Mouse (Mus musculus): Measurements from ENCODE around the gene Mrgprd. TPM values are rescaled to one million over a fixed set of nuclear protein-coding genes. Genes with fewer than 3 reads are reported as not detected.

Mrgprd gene
- polyA plus RNA-seq (2012; rRNA removed), result not detected in 2 replicates

GRCm38 (mm10) chr7:145314785-145315411, at the start of gene Mrgprd:
Gene Mrgprd (plus strand): TSS chr7:145314835.
- TF ChIP-seq CTCF (IDR thresholded peaks at IDR 0.05; ENCODE audit: control insufficient read depth, insufficient read depth, insufficient replicate concordance, low read depth, low read length) (no peak), POLR2A (IDR thresholded peaks at IDR 0.05; ENCODE audit: control insufficient read depth, low read depth, low read length) (no peak)
- Histone ChIP-seq H3K4me3 (ENCODE audit: control insufficient read depth, low read depth, low read length) (no peak within 1 kb of the TSS), H3K4me1 (ENCODE audit: control insufficient read depth, insufficient read depth, low read length) (no peaks in the 10 kb centered on the region), H3K36me3 (ENCODE audit: control insufficient read depth, insufficient read depth, low read length) (no peaks in the 10 kb centered on the region), H3K27ac (ENCODE audit: control insufficient read depth, insufficient read depth, low read depth, low read length) (no peak within 1 kb of the TSS), H3K27me3 (ENCODE audit: control insufficient read depth, insufficient read depth, low read length) (no peaks in the 10 kb centered on the region)

DNA sequence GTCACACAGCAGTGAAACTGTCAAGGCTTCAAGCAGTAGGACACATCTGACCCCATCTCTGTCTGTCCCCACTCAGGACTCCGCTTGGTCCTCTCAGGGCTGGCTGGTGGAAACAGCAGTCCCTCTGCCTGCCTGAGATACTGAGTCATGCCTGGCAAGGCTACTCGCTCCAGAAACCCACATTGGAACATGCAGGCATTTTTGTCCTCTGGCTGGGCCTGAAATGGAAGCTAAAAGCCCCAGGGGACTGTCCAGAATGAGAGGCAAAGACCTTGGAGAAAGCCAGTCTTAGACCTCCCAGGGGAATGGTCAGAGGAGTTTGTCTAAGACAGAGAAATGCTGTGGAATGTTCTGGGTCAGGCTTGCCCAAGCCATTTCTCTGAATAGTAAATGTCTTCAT, 48.6 kb upstream of the Mrgprd start:
- H3K4me1 ChIP-seq (ENCODE audit: control insufficient read depth, insufficient read depth, low read length), result no peaks in the 10 kb centered on the region
- H3K36me3 ChIP-seq (ENCODE audit: control insufficient read depth, insufficient read depth, low read length), result no peaks in the 10 kb centered on the region
- H3K27ac ChIP-seq (ENCODE audit: control insufficient read depth, insufficient read depth, low read depth, low read length), result no peak overlapping the region
- no peak overlapping the region for H3K4me3 ChIP-seq (ENCODE audit: control insufficient read depth, low read depth, low read length)
- TF ChIP-seq POLR2A (IDR thresholded peaks at IDR 0.05; ENCODE audit: control insufficient read depth, low read depth, low read length) (no peak), CTCF (IDR thresholded peaks at IDR 0.05; ENCODE audit: control insufficient read depth, insufficient read depth, insufficient replicate concordance, low read depth, low read length) (no peak)
- H3K27me3 ChIP-seq (ENCODE audit: control insufficient read depth, insufficient read depth, low read length), result no peaks in the 10 kb centered on the region

- H3K27ac ChIP-seq (ENCODE audit: control insufficient read depth, insufficient read depth, low read depth, low read length), result no peak overlapping the region
- no peaks in the 10 kb centered on the region for H3K27me3 ChIP-seq (ENCODE audit: control insufficient read depth, insufficient read depth, low read length)
- no peaks in the 10 kb centered on the region for H3K4me1 ChIP-seq (ENCODE audit: control insufficient read depth, insufficient read depth, low read length)
- no peak overlapping the region for H3K4me3 ChIP-seq (ENCODE audit: control insufficient read depth, low read depth, low read length)
- H3K36me3 ChIP-seq (ENCODE audit: control insufficient read depth, insufficient read depth, low read length), result no peaks in the 10 kb centered on the region
- no peak for TF ChIP-seq CTCF (IDR thresholded peaks at IDR 0.05; ENCODE audit: control insufficient read depth, insufficient read depth, insufficient replicate concordance, low read depth, low read length)
- TF ChIP-seq POLR2A (IDR thresholded peaks at IDR 0.05; ENCODE audit: control insufficient read depth, low read depth, low read length), result no peak
Observed at GRCm38 (mm10) chr7:145268890-145269289, 45.7 kb upstream of the Mrgprd start.

DNA sequence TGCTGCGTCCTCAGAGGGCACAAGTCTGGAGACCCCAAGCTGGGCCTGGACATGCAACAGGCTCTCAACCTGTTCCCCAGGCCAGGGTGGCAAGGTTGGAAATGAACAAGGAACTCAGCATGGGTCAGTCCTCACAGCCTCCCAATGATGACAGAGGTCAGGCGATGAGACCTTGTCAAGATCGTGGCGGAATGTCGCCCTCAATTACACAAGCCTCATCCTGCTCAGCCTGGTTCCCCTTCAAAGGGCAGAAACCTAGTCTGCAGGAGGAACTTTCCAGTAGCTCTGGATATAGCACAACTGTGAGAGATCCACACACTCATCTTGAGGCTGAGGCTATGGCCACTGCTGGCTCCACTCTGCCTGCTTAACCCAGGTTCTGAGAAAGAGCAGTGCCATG, 43.7 kb upstream of the Mrgprd start:
- no peak overlapping the region for H3K27ac ChIP-seq (ENCODE audit: control insufficient read depth, insufficient read depth, low read depth, low read length)
- peaks cover 2% of the 10 kb centered on the region for H3K36me3 ChIP-seq (ENCODE audit: control insufficient read depth, insufficient read depth, low read length)
- no peaks in the 10 kb centered on the region for H3K27me3 ChIP-seq (ENCODE audit: control insufficient read depth, insufficient read depth, low read length)
- no peaks in the 10 kb centered on the region for H3K4me1 ChIP-seq (ENCODE audit: control insufficient read depth, insufficient read depth, low read length)
- H3K4me3 ChIP-seq (ENCODE audit: control insufficient read depth, low read depth, low read length), result no peak overlapping the region
- TF ChIP-seq CTCF (IDR thresholded peaks at IDR 0.05; ENCODE audit: control insufficient read depth, insufficient read depth, insufficient replicate concordance, low read depth, low read length) (no peak), POLR2A (IDR thresholded peaks at IDR 0.05; ENCODE audit: control insufficient read depth, low read depth, low read length) (no peak)

- peaks cover 2% of the 10 kb centered on the region for H3K36me3 ChIP-seq (ENCODE audit: control insufficient read depth, insufficient read depth, low read length)
- H3K27ac ChIP-seq (ENCODE audit: control insufficient read depth, insufficient read depth, low read depth, low read length), result no peak overlapping the region
- no peaks in the 10 kb centered on the region for H3K4me1 ChIP-seq (ENCODE audit: control insufficient read depth, insufficient read depth, low read length)
- peak overlapping the region; percentile 79 for H3K4me3 ChIP-seq (ENCODE audit: control insufficient read depth, low read depth, low read length)
- H3K27me3 ChIP-seq (ENCODE audit: control insufficient read depth, insufficient read depth, low read length), result no peaks in the 10 kb centered on the region
- TF ChIP-seq POLR2A (IDR thresholded peaks at IDR 0.05; ENCODE audit: control insufficient read depth, low read depth, low read length), result no peak
- TF ChIP-seq CTCF (IDR thresholded peaks at IDR 0.05; ENCODE audit: control insufficient read depth, insufficient read depth, insufficient replicate concordance, low read depth, low read length), result no peak
Observed at GRCm38 (mm10) chr7:145275488-145275887, 39.1 kb upstream of the Mrgprd start.

DNA sequence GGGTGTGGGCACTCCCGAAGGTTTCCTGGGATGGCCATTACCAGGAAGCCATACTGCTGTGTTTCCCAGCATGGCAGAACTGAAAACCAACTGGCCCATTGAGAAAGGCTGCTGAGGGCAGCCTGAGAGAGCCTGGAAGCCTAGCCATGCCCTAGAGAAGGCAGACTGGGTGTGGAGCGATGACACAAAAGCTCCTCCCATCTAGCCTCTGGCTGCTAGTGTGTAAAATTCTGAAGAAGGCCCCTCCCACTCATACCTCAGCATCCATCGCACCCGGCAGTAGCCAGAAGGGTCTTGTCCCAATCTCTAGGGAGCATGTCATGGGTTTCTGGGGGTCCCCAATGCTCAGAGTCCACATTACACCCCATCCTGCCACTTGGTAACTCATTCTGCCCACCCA, 33.2 kb upstream of the Mrgprd start:
- Histone ChIP-seq H3K27me3 (ENCODE audit: control insufficient read depth, insufficient read depth, low read length) (no peaks in the 10 kb centered on the region), H3K36me3 (ENCODE audit: control insufficient read depth, insufficient read depth, low read length) (no peaks in the 10 kb centered on the region)

GRCm38 (mm10) chr7:145283041-145283440, 31.6 kb upstream of the Mrgprd start:
- TF ChIP-seq POLR2A (IDR thresholded peaks at IDR 0.05; ENCODE audit: control insufficient read depth, low read depth, low read length), result no peak
- no peak for TF ChIP-seq CTCF (IDR thresholded peaks at IDR 0.05; ENCODE audit: control insufficient read depth, insufficient read depth, insufficient replicate concordance, low read depth, low read length)
- H3K4me3 ChIP-seq (ENCODE audit: control insufficient read depth, low read depth, low read length), result peak overlapping the region; percentile 84
- peaks cover 4% of the 10 kb centered on the region for H3K4me1 ChIP-seq (ENCODE audit: control insufficient read depth, insufficient read depth, low read length)
- no peaks in the 10 kb centered on the region for H3K36me3 ChIP-seq (ENCODE audit: control insufficient read depth, insufficient read depth, low read length)
- 0 out of 2 replicates have a peak overlapping the region, but pooled peaks have one; percentile 69 for H3K27ac ChIP-seq (ENCODE audit: control insufficient read depth, insufficient read depth, low read depth, low read length)
- no peaks in the 10 kb centered on the region for H3K27me3 ChIP-seq (ENCODE audit: control insufficient read depth, insufficient read depth, low read length)

More for the DNA sequence above, 33.2 kb upstream of the Mrgprd start:
- H3K27ac ChIP-seq (ENCODE audit: control insufficient read depth, insufficient read depth, low read depth, low read length), result no peak overlapping the region
- peaks cover 4% of the 10 kb centered on the region for H3K4me1 ChIP-seq (ENCODE audit: control insufficient read depth, insufficient read depth, low read length)
- H3K4me3 ChIP-seq (ENCODE audit: control insufficient read depth, low read depth, low read length), result no peak overlapping the region; the same call in 1 of the 2 replicates
- TF ChIP-seq CTCF (IDR thresholded peaks at IDR 0.05; ENCODE audit: control insufficient read depth, insufficient read depth, insufficient replicate concordance, low read depth, low read length) (no peak), POLR2A (IDR thresholded peaks at IDR 0.05; ENCODE audit: control insufficient read depth, low read depth, low read length) (no peak)
